Mouse (Mus musculus) skeletal muscle tissue, adult 2 months (tissue): ENCODE results near the gene Fam193a.

Source experiments
- DNase-seq: peaks from one replicate; pipeline ENCODE4 v3.0.0-alpha.2; 2012; ENCODE audit warnings: low read depth, low spot score

Fam193a gene

DNA sequence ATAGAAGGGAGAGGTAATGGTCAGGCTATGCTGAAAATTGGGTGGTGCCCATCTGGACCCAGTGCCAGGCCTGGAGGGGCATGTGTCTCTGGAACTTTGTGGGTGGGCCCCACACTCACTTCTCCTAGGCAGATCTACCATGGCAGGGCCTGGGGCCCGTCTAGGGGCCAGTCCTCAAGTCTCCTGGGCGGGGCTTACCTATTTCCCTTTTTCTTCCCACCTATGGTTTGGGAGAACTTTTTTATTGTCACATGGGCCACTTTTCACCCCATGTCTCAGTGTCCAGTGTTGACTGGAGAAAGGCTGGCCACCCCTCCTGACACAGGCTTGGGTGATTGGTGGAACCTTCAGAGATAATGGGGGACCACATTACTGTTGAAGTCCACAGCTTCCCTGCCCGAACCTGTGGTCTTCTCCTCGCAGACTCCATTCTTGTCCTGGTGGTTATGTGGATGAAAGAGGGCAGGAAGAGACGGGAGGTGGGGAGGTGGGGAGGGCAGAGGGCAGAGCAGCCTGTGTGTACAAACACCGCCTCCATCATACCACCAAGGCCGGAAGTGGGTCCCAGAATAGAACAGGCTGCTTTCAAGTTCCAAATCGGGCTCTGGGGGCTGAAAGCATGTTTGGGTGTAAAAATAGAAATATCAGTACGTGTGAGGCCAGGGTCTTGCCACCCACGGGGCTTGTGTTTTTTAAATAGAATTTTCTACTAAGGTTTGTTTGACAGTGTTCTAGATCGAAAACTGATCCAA, 150.9 kb downstream of the Fam193a start:
- no peak for DNase-seq

DNA sequence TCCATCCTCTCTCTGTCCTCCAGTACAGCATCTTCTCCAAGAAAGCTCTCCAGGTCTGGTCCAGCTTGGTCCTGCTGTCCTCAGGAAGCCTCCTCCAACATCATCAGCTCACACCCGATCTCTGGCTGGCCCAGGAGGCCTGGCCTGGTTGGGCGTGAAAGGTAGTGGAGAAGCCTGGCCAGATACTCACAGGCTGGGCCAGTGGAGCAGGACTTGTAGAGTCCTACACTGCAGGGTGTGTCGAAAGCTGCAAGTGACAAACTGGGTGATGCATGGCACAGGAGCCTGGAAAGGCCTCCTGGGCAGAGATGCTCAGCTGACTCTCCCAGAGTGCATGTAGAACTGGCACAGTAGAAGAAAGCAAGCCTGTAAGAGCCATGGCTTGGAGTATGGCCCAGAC, 151.6 kb downstream of the Fam193a start:
- DNase-seq, result no peak

DNA sequence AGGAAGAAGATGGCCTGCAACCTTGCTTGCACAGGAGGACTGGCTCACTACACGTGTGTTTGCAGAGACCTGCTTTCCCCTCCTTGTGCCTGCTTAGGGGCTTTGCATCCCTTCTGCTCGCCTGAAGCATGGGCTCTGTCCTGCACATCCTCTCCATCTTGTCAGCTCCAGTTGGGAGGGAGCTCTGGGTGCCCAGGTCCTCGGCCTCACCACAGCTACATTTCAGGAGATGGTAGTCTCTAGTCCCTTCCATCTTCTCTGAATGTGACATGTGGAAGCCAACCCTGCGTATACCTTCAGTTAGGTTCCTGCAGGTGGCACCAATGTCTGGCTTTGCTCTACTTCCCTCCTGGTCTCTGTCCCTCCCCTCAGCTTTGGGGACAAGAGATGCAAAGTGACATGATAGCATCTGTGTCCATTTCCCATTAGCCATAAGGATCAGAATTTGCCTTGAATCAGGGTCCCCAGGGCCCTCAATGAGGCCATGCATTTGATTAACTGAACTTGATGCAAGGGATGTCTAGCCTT, 154.3 kb downstream of the Fam193a start:
- DNase-seq, result no peak

DNA sequence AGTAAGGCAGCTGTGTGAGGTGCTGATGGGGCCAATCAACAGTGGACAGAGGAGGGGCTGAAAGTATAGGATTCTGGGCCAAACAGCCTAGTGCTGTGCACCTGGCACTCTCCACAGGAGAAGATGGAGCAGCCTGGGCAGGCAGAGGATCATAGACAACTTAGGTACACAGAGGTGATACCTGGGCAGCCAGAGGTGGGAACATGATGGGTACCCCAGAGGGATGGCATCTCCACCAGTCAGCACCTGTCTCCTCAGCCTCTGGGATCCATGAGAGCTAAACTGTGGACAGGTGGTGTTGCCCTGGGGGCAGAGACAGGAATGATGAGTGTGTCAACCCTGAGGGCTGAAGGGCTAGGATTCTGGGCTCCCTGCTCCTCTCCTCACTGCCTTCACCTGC, 154.8 kb downstream of the Fam193a start:
- DNase-seq, result no peak

DNA sequence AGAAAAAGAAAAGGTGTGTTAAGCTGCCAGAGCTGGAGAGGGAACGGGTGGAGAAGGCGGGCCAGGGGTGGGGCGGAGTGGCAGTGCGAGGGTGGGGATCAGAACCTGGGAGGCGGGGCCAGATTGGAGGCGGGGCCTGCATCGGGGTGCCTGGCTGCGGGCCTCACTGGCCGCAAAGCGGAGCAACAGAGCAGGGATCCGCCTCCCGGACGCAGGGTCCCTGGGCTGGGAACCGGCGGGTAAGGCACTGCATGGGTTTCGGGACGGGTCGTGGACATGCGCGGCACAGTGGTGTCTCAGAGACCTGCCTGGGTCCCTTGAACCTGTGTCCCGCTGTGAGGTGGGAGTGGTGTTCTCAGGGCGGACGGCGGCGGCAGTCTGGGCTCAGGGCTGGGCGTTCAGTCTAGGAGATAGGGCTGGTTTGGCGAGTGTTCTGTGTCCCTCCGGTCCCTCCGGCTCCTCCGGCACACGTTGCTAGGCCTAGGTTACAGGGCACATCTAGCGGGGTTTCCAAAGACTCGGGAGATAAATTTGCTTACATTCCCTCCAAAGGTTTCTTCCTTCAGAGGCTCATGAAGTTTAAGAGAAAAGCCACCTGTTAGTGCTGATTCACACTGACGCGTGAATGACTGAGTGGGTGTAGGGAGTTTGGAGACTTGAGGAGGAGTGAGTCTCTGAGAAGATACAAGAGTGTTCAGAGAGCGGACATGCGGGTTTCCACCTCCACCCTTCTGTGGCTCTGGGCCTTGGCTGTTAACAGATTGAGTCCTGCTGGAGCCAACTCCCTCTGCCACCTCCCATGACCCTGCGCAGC, 156.1 kb downstream of the Fam193a start, which contains the start of gene Sh3bp2:
Gene Sh3bp2 (plus strand): TSS at position 176 of the 814 bp plus-strand sequence.
- peak; percentile 80 for DNase-seq

DNA sequence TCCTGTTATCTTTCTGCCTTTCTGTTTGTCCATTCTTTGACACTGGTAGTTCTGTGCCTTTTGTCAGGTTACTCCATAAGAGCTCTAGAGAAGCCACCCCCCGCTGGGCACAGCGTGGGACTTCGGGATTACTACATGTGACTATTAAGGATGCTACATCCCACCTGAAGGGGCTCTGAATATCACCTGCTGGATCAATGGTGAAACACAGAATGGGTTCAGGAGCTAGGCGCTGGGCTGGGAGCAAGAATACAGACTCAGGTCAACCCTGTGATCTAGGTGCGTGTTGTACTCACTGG, 156.7 kb downstream of the Fam193a start:
- DNase-seq, result no peak

DNA sequence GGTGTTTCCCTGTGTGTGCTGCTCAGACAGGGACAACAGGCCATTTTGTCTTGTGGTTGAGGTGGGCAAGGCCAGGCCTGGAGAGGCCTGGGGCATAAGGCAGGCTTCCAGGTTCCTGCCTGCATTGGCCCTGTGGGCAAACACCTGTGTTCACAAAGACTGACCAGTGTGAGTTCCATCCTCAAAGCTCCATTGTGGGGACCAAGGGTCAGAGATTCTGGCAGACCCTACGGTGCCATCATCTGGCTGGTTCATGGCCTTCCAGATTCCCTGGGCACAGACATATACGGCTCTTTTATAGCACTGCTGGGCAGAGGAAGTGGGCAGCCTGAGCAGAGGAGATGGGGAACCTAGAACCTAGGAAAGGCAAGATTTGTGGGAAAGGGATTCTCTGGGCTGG, 157.6 kb downstream of the Fam193a start:
- no peak for DNase-seq

DNA sequence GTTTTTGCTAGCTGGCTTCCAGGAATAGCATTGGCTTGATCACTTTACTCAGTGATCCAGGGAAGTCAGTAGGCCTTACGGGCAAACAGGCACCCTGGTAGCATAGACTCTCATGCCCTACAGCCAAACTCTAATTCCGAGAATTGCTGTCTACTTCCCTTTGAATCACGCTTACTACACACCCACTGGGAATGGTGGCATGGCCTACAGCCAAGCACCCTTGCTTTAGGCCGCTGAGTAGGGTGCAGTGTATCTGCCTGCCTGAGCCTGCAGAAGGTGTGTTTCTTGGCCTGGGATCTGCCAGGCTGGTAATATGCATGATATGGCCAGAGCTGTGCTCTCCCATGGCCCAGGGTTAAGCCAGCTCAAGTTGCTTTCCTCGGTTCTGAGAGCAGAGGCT, 159.0 kb downstream of the Fam193a start:
- peak; percentile 54 for DNase-seq

DNA sequence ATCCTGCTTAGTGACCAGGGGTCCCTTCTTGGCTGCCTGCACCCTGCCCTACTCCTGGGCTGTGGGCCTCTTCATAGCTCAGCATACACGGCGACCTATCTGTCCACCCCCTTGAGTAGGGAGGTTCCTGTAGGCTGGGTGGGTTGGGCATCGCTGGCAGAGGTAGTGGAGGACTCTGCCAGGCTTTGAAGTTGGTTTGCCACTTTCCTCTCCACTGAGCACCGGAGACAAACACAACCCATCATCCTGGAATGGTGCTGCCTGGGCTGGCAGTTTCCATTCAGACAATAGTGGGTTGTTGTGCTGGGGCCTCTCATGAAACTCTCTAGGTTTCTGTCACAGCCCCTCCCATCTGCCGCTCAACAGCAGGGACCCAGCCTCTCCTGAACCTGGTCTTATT, 160.4 kb downstream of the Fam193a start:
- no peak for DNase-seq

DNA sequence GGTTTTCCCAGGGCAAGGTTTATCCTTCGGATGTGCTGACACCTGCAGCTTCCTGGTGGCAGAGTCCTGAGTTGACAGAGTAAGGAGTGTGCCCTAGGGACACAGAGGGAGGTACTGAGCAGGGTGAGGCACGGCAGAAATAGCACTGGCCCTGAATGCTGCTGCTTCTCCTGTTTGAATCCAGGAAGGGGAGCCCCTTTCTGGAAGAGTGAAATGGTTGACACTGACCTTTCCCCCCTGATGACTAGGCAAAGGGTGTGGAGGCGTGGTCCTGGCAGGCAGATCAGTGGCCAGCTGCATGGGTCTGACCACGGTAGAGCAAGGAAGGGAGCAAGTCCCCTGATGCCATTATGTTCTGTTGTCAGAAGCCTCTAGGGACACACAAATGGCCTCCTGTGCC, 161.0 kb downstream of the Fam193a start:
- no peak for DNase-seq

DNA sequence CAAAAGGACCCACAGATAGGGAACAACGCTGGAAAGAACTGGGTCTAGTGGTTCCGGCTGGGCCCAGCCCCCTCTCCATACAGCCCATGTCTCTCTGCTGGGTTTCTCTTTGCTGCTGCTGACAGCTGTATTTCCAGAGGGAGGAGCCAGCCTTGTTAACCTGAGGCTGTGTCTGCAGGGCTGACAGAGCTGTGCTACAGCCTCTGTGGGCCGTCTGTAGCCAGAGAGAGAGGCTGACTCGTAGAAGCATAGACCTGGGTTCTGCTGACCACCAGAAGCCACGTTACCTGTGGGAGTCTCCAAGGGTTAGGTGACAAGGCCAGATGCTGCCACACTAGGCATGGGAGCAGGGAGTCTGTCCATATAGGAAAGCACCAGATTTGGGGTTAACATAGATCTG, 163.3 kb downstream of the Fam193a start:
- no peak for DNase-seq

DNA sequence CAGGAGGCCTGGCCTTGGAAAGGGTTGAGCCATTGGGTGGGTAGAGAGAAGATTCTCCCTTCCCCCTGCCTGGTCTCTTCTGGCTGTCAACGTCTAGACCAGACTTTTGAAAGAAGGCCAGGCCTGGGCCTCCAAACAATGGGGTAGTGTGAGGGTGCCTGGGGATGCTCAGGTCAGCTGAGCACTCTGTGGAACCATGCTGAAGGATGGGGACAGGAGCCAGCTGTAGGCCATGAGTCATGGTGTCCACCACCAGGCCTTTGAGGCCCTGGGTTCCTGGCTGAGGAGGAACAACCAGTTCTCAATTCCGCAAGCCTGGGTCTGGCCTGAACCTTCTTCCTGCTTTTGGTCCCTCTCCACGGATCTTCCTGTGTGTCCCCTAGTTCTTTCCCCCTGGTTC, 164.1 kb downstream of the Fam193a start:
- peak; percentile 49 for DNase-seq

DNA sequence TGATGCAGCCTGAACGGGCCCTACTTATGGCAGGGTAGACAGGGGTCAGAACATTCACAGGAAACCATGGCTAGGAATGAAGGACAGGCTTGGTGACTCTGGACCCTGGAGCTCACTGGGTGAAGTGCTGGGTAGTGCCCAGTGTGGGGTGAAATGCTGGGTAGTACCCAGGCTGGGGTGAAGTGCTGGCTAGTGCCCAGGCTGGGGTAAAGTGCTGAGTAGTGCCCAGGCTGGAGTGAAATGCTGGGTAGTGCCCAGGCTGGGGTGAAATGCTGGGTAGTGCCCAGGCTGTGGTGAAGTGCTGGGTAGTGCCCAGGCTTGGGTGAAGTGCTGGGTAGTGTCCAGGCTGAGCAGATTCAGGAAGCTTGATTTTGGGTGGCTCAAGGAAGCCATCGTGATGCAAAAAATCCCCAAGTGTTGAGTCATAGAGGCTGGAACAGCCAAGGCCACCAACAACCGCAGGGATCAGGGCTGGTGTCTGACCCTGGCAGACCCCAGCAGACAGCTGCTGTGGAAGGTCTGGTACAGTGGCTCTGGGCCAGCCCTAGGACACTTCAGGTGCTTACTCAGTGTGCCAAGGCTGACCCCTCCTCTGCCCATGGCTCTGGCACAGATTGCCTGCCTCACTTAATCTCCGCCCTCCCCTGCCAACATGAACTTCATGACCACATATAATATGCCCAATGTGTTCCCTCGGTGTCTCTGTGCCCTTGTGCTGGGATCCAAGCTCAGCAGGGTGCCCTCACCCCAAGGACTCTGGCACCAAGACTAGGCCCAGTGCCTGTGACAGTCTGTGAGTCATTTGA, 165.2 kb downstream of the Fam193a start:
- DNase-seq, result peak; percentile 87

DNA sequence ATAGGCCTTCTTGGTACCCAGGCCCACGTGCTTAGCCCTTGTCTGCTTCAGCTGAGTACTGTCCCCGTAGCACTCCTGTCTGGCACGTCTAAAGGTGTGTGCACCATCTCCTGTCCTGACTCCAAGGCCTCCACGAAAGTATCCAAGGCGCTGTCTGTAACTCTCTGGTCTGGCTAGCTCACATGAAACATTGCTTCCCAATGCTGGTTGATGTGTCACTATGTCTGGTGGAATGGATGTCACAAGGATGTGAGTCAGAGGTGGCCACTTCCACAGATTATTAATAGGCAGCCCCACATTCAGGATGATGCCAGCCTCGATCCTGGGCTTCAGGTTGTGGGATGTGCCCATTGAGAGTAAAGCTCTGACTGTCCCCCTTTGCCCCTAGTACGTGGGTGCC, 166.1 kb downstream of the Fam193a start:
- no peak for DNase-seq
